Mouse (Mus musculus): ENCODE data around the gene Vezf1.

Vezf1 gene

GRCm38 (mm10) chr11:88067586-88068410, at the start of gene Vezf1:
TSS of gene Vezf1 (plus strand) at chr11:88068279.
- TF ChIP-seq GATA4 (IDR thresholded peaks at IDR 0.05; ENCODE audit: insufficient replicate concordance, low read length) = no peak

- no peak for TF ChIP-seq GATA4 (IDR thresholded peaks at IDR 0.05; ENCODE audit: insufficient replicate concordance, low read length)
These were observed 44.1 kb upstream of the Vezf1 start for GRCm38 (mm10) chr11:88023933-88024332.

- no peak for TF ChIP-seq GATA4 (IDR thresholded peaks at IDR 0.05; ENCODE audit: insufficient replicate concordance, low read length)
These were observed 40.6 kb upstream of the Vezf1 start for GRCm38 (mm10) chr11:88027391-88028035.

GRCm38 (mm10) chr11:88028193-88028684, 39.8 kb upstream of the Vezf1 start:
- TF ChIP-seq GATA4 (IDR thresholded peaks at IDR 0.05; ENCODE audit: insufficient replicate concordance, low read length) = no peak

GRCm38 (mm10) chr11:88030219-88030618, 37.9 kb upstream of the Vezf1 start:
- TF ChIP-seq GATA4 (IDR thresholded peaks at IDR 0.05; ENCODE audit: insufficient replicate concordance, low read length) = no peak

- no peak for TF ChIP-seq GATA4 (IDR thresholded peaks at IDR 0.05; ENCODE audit: insufficient replicate concordance, low read length)
These were observed 37.2 kb upstream of the Vezf1 start for GRCm38 (mm10) chr11:88030836-88031235.

- no peak for TF ChIP-seq GATA4 (IDR thresholded peaks at IDR 0.05; ENCODE audit: insufficient replicate concordance, low read length)
These were observed 36.3 kb upstream of the Vezf1 start for GRCm38 (mm10) chr11:88031753-88032152.

GRCm38 (mm10) chr11:88035970-88036369, 32.1 kb upstream of the Vezf1 start:
- no peak for TF ChIP-seq GATA4 (IDR thresholded peaks at IDR 0.05; ENCODE audit: insufficient replicate concordance, low read length)

- no peak for TF ChIP-seq GATA4 (IDR thresholded peaks at IDR 0.05; ENCODE audit: insufficient replicate concordance, low read length)
These were observed 31.3 kb upstream of the Vezf1 start for GRCm38 (mm10) chr11:88036761-88037251.

- TF ChIP-seq GATA4 (IDR thresholded peaks at IDR 0.05; ENCODE audit: insufficient replicate concordance, low read length) = no peak
These were observed 30.7 kb upstream of the Vezf1 start for GRCm38 (mm10) chr11:88037386-88037785.

GRCm38 (mm10) chr11:88039066-88039465, 29.0 kb upstream of the Vezf1 start:
- TF ChIP-seq GATA4 (IDR thresholded peaks at IDR 0.05; ENCODE audit: insufficient replicate concordance, low read length) = no peak

GRCm38 (mm10) chr11:88044314-88044713, 23.8 kb upstream of the Vezf1 start:
- TF ChIP-seq GATA4 (IDR thresholded peaks at IDR 0.05; ENCODE audit: insufficient replicate concordance, low read length) = no peak

GRCm38 (mm10) chr11:88045878-88046277, 22.2 kb upstream of the Vezf1 start:
- no peak for TF ChIP-seq GATA4 (IDR thresholded peaks at IDR 0.05; ENCODE audit: insufficient replicate concordance, low read length)

GRCm38 (mm10) chr11:88046323-88046937, 21.6 kb upstream of the Vezf1 start:
- TF ChIP-seq GATA4 (IDR thresholded peaks at IDR 0.05; ENCODE audit: insufficient replicate concordance, low read length) = no peak

- TF ChIP-seq GATA4 (IDR thresholded peaks at IDR 0.05; ENCODE audit: insufficient replicate concordance, low read length) = peak; percentile 99
These were observed 20.9 kb upstream of the Vezf1 start, which contains the start of gene Srsf1 for GRCm38 (mm10) chr11:88046944-88047794. TSS of gene Srsf1 (plus strand) at chr11:88047373.

Measured in liver, adult (tissue).